Mouse (Mus musculus) T-cell, adult 66 days (primary cell): ENCODE measurements around the gene Zfp566. TPM values are rescaled to one million over a fixed set of nuclear protein-coding genes. Genes with fewer than 3 reads are reported as not detected.

ENCODE experiments used
- total RNA-seq, 2 experiments: library from RNA; stranded (reverse); gene quantifications; 3 replicates in 1 of 2; 4 replicates in 1 of 2; pipeline ENCODE4 v1.2.4; 2023

Zfp566 gene
- 10 to 100 TPM in 1 of 2 experiments, 1 to 10 TPM in 1; 7.1 to 10.5 TPM for total RNA-seq

DNA sequence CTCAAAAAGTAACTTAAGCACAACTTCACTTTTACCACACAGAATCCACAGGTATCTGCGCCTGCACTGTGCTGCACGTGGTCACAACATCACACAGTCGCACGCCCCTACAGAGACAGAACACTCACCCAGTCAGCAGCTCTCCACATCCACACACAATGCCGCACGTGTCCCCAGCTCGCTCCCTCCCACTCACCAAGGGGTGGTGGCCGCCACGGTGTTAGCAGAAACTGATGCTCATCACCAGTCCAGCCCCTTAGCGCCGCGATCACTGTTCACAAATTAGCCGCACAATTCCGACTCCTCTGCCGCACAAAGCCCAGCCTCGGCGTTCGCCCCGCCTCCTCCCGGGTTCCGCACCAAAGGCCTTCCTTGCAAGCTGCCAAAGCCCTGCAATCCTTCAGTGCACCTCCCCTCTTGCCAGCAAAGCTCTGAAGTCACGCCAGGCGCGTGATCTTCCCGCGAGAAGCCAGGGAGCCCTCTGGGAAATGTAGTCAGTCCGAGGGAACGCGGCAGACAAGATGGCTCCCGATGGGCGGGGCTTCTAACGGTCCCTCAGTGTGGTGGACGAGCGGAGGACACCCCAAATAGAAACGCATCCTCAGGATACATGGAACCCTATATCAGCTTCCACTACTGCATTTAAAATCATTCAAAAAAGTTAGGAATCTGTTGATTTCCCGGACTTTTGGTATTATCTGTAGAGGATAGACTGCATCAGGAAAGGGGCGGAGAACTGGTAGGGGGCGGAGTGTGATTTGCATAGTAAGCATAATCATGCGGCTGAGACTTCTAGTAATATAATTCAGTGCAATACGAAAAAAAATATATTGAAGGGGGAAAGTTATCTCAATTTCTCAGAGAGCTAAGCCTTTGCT is at the start of gene Zfp566, which contains the start of gene Gm26920:
Gene Zfp566, minus strand, starts transcription at position 436 of the 878 bp plus-strand sequence.
Gene Gm26920, minus strand, starts transcription at position 319 of the 878 bp plus-strand sequence.

DNA sequence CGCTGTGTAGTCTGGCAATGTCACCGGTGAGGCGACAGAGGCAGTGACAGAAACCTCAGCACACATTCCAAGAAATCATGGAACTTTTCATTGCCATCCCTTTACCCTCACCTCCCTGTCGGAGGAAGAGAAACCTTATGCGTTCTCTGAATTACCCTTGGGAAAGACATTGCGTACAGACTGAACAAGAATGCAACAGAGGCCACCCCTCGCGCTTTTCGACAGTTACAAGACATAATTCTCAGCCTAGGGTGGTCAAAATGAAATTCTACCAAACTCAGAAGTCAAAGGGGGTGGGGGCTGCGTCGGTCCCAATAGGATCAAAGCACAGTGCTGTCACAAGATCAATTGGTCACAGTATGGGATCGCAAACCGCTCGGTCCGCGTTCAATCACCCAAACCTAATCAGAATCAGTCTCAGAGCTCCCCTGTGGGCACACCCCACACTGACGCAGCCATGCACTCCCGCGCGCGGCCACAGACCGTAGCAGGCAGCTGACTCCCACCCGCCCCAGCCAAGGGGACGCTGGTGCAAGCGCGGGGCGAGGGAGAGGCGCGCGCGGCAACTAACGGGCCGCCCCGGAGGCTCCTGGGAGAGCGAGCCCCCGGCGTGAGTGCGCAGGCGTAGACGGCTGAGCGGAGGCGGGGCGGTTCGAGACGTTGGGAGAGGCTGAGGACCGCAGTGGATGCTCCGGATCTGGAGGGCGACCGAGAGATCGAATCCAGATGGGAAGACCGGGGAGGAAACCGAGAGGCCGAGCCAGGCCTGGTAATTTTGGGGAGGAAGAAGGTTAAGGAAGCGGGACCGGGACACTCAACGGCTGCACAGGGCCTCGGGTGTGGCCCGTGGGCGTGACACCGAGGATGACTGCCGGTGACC is 31.2 kb upstream of the Zfp566 start, which contains the start of gene Zfp382:
Gene Zfp382, plus strand, starts transcription at position 635 of the 880 bp plus-strand sequence.

GRCm38 (mm10) chr7:30094646-30095429 is 4.5 kb upstream of the Zfp566 start, which contains the start of gene Zfp260:
Gene Zfp260 (plus strand): TSS chr7:30094777.

DNA sequence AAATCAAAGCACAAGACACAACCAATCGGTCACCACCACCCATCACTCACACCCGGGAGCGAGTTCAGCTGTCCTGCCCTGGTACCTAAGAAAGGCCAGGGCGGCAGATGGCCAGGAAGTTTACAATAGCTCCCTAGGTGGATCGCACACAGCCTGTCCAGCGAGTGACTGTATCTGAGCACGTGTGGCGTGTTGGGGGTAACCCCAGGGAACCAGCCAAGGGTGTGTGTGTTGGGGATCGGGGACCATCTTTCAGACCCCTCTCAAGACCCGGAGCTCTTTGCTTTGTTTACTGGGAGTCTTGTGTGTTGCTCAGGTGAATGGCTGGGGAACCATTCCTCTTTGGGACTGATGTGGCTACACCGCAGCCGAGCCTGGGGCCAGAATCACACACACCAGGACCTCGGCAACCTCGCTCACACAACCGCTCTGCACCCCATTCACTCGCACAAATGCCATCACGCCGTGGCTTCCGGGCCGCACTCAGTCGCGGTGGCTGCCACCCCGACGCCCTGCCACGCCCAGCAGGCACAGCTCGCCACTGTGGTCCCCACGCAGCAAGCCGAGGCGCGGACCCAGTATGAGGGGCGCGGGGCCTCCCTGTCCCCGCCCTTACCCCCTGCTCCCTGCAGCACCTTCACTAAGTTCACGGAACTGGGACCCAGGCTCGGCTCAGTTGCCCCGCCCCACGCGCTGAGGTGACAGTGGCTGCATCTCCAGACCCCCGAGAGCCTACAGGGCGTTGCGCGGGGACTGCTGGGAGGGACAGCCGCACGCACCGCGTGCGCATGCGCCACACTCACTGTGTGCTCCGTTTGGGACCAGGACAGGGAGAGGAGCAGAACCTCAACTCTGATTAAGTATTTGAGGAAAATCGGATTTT is 17.9 kb downstream of the Zfp566 start, which contains the start of gene Zfp82:
Gene Zfp82, minus strand, starts transcription at position 755 of the 883 bp plus-strand sequence.

GRCm38 (mm10) chr7:30050882-30051548 is 39.3 kb downstream of the Zfp566 start, which contains the start of gene Zfp14:
Gene Zfp14 (minus strand): TSS chr7:30051380.

Other genes starting within 250 kb of the Zfp566 start
- gene Zfp940, start 236.9 kb downstream of the Zfp566 start, total RNA-seq = 1 to 10 TPM; 6.9 to 7.2 TPM
- gene Zfp420, start 230.5 kb downstream of the Zfp566 start, total RNA-seq = 10 to 100 TPM; 21.1 to 23.9 TPM
- 10 to 100 TPM in 1 of 2 experiments, 1 to 10 TPM in 1; 8.1 to 10.1 TPM for gene Zfp27, start 184.0 kb downstream of the Zfp566 start, total RNA-seq
- gene Zfp383, start 182.3 kb downstream of the Zfp566 start, total RNA-seq = 1 to 10 TPM; 3.5 to 4.1 TPM
- 10 to 100 TPM; 12.8 to 14.0 TPM for gene Zfp74, start 136.4 kb downstream of the Zfp566 start, total RNA-seq
- gene Zfp568, start 106.6 kb downstream of the Zfp566 start, total RNA-seq = 10 to 100 TPM; 20.8 to 22.1 TPM
- gene Zfp14, start 39.1 kb downstream of the Zfp566 start, total RNA-seq = 1 to 10 TPM; 5.5 to 6.3 TPM
- gene Zfp82, start 17.6 kb downstream of the Zfp566 start, total RNA-seq = 1 to 10 TPM; 5.5 to 7.1 TPM
- gene Gm26920, start 117 bp downstream of the Zfp566 start, total RNA-seq = not detected
- 10 to 100 TPM; 50.5 to 60.3 TPM for gene Zfp260, start 4.2 kb upstream of the Zfp566 start, total RNA-seq
- gene Zfp382, start 31.4 kb upstream of the Zfp566 start, total RNA-seq = 10 to 100 TPM; 11.6 to 16.6 TPM
- 10 to 100 TPM; 53.4 to 56.2 TPM for gene Zfp146, start 79.2 kb upstream of the Zfp566 start, total RNA-seq
- 1 to 10 TPM in 1 of 2 experiments, not detected in 1; 1.8 TPM for gene Cox7a1, start 93.6 kb upstream of the Zfp566 start, total RNA-seq
- 100 to 1,000 TPM; 155 to 167 TPM for gene Capns1, start 108.3 kb upstream of the Zfp566 start, total RNA-seq
- 10 to 100 TPM; 35.1 to 43.9 TPM for gene Polr2i, start 141.4 kb upstream of the Zfp566 start, total RNA-seq
- 10 to 100 TPM; 26.0 to 27.3 TPM for gene Tbcb, start 141.7 kb upstream of the Zfp566 start, total RNA-seq
- not detected for gene Ovol3, start 145.2 kb upstream of the Zfp566 start, total RNA-seq
- gene Thap8, start 189.6 kb upstream of the Zfp566 start, total RNA-seq = 1 to 10 TPM in 1 of 2 experiments, under 1 TPM in 1; 0.44 to 1.3 TPM
- gene Wdr62, start 189.9 kb upstream of the Zfp566 start, total RNA-seq = 1 to 10 TPM; 4.0 to 8.4 TPM
- gene Clip3, start 201.2 kb upstream of the Zfp566 start, total RNA-seq = under 1 TPM; 0.64 to 0.65 TPM
- gene Alkbh6, start 218.2 kb upstream of the Zfp566 start, total RNA-seq = 10 to 100 TPM; 39.8 to 42.3 TPM
- gene Syne4, start 224.3 kb upstream of the Zfp566 start, total RNA-seq = 1 to 10 TPM; 5.5 to 6.3 TPM
- gene E130208F15Rik, start 231.2 kb upstream of the Zfp566 start, total RNA-seq = 1 to 10 TPM; 6.6 to 9.5 TPM
- 10 to 100 TPM in 1 of 2 experiments, 1 to 10 TPM in 1; 8.8 to 11.4 TPM for gene Sdhaf1, start 233.4 kb upstream of the Zfp566 start, total RNA-seq